Mouse (Mus musculus) thymus, adult 2 months (tissue): ENCODE results near the gene Slfn2.

ENCODE experiments used
- CTCF ChIP-seq: fragments of 200-500 bp; IDR thresholded peaks from 2 replicates; pipeline ENCODE4 v1.5.1; 2012; ENCODE audit warnings: mild to moderate bottlenecking, control low read depth, low read length, moderate library complexity, borderline replicate concordance; ENCODE audit not compliant: control insufficient read depth, poor library complexity, insufficient read depth; ENCODE audit errors: extremely low read depth
- POLR2A ChIP-seq: fragments of 200-500 bp; IDR thresholded peaks from 2 replicates; pipeline ENCODE4 v1.6.1; 2012; ENCODE audit warnings: mild to moderate bottlenecking, low read length, control low read depth, moderate library complexity; ENCODE audit not compliant: control insufficient read depth, poor library complexity, insufficient read depth; ENCODE audit errors: extremely low read depth

- TF ChIP-seq POLR2A: no peak
- TF ChIP-seq CTCF: no peak
Measured at GRCm38 (mm10) chr11:83084761-83085160, 19.8 kb downstream of the Slfn2 start.
